Mouse (Mus musculus) liver, embryonic 11.5 days (tissue): ENCODE results near the gene Avpr1b. TPM values are rescaled to one million over a fixed set of nuclear protein-coding genes. Genes with fewer than 3 reads are reported as not detected.

Experiments
- ATAC-seq: fragments of 200-750 bp; cut with Nextera tagmentation; replicated peaks from 2 replicates; pipeline ENCODE4 v1.8.0; 2017; ENCODE audit warnings: moderate number of reproducible peaks, mild to moderate bottlenecking, moderate TSS enrichment, moderate library complexity; ENCODE audit not compliant: low FRiP score
- DNase-seq: peaks from one replicate; pipeline ENCODE4 v3.0.0-alpha.2; 2017; ENCODE audit warnings: low spot score
- H3K27ac ChIP-seq: fragments of 300-500 bp; sonication (generic); 2 replicates; pipeline ENCODE4 v1.5.1; 2014; ENCODE audit warnings: mild to moderate bottlenecking, low read depth, low read length, control low read depth
- H3K27me3 ChIP-seq: fragments of 300-500 bp; sonication (generic); replicated peaks from 2 replicates; pipeline ENCODE4 v1.6.1; 2014; ENCODE audit warnings: low read length, mixed read lengths; ENCODE audit not compliant: control insufficient read depth, insufficient read depth
- H3K36me3 ChIP-seq: fragments of 300-500 bp; sonication (generic); 2 replicates; pipeline ENCODE4 v1.6.1; 2014; ENCODE audit warnings: mild to moderate bottlenecking, low read length, moderate library complexity, mixed read lengths; ENCODE audit not compliant: control insufficient read depth, insufficient read depth
- H3K4me1 ChIP-seq: fragments of 300-500 bp; sonication (generic); replicated peaks from 2 replicates; pipeline ENCODE4 v1.6.1; 2014; ENCODE audit warnings: low read length, mixed read lengths; ENCODE audit not compliant: control insufficient read depth, insufficient read depth
- H3K4me2 ChIP-seq: fragments of 300-500 bp; sonication (generic); 2 replicates; pipeline ENCODE4 v1.6.1; 2014; ENCODE audit warnings: mild to moderate bottlenecking, control low read depth, moderate library complexity
- H3K4me3 ChIP-seq: fragments of 300-500 bp; sonication (generic); 2 replicates; pipeline ENCODE4 v1.5.1; 2014; ENCODE audit warnings: low read depth, low read length, control low read depth
- H3K9ac ChIP-seq: fragments of 300-500 bp; sonication (generic); 2 replicates; pipeline ENCODE4 v1.6.1; 2014; ENCODE audit warnings: low read depth, low read length, control low read depth
- H3K9me3 ChIP-seq: fragments of 300-500 bp; sonication (generic); 2 replicates; pipeline ENCODE4 v1.6.1; 2016; ENCODE audit warnings: low read length, inconsistent platforms, mixed read lengths; ENCODE audit not compliant: control insufficient read depth
- WGBS: fragments of 180-500 bp; shearing (Covaris S2); extraction: QIAGEN DNeasy Blood & Tissue Kit; methylation state at CpG from one replicate; pipeline ENCODE4 v1.1.7; 2014; 5-methylcytosine and 5-hydroxymethylcytosine counted together
- polyA plus RNA-seq: library from polyadenylated mRNA; unstranded; fragments of >200 nt; fragmentation: Nextera tagmentation; extraction: Ambion mirVana; gene quantifications from 2 replicates; pipeline ENCODE4 v1.2.1, GENCODE M21; 2014

Avpr1b gene
- polyA plus RNA-seq, 1 experiment from 2014 or later, result not detected

DNA sequence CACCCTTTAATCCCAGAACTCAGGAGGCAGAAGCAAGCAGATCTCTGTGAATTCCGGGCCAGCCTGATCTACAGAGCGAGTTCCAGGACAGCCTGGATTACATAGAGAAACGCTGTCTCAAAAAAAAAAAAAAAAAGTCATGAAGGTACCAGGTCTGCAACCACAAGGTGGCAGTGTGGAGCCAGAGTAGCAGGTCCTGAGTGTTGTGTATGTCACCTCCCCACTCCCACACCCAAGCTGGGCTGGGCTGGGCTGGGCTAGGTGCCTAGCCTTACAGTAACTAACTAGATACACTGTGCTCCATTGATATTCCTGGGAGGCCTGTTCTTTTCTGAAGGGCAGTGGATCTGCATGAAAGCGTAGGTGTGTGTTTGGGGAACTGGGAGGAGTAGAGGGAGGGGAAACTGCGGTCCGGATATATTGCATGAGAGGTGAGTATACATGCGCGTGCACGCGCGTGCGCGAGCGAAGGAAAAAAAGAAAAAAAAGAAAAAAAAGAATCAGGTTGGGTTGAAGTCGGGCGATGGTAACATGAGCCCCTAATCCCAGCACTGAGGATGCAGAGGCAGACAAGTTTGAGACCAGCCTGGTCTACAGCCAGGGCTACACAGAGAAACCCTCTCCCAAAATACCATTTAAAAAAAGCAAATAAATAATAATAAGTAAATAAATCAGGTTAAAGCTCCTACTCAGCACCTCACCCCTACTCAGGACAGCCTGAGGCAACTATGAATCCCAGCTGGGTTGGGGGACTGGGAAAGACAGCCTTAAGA lies 14.5 kb downstream of the Avpr1b start:
- H3K9ac ChIP-seq, result no peak overlapping the region
- ATAC-seq (peak; percentile 84), DNase-seq (peak; percentile 56)
- no peaks in the 10 kb centered on the region for H3K36me3 ChIP-seq
- peaks cover 5% of the 10 kb centered on the region for H3K4me1 ChIP-seq
- no peaks in the 10 kb centered on the region for H3K27me3 ChIP-seq
- WGBS, result 62% methylated on average over 16 of the region's 16 CpGs
- H3K27ac ChIP-seq, result no peak overlapping the region
- no peak overlapping the region for H3K4me3 ChIP-seq
- peak overlapping the region; percentile 35 for H3K4me2 ChIP-seq
- no peaks in the 10 kb centered on the region for H3K9me3 ChIP-seq

DNA sequence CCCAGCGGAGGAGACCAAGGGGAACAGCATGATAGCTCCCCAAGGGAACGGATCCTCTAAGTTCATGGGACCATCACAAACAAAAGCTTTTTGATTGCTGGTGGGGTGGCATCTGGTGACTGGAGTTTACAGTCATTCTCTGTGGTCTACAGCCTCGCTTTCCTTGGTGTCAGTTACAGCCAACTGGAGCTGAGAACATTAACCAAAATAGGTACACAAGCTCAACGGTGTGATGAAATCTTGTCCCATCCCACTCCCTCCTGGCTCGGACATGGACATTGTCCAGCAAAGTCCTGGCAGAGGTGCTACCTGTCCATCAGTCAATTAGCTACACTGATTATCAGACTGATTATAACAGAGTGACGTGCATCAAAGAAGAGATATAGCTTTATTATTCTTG lies 15.6 kb downstream of the Avpr1b start:
- Histone ChIP-seq H3K4me3 (no peak overlapping the region), H3K27ac (no peak overlapping the region), H3K4me2 (no peak overlapping the region), H3K9me3 (no peaks in the 10 kb centered on the region), H3K36me3 (no peaks in the 10 kb centered on the region), H3K9ac (no peak overlapping the region), H3K4me1 (peaks cover 5% of the 10 kb centered on the region), H3K27me3 (no peaks in the 10 kb centered on the region)
- ATAC-seq (no peak), DNase-seq (no peak)
- WGBS, result 79% methylated on average over 6 of the region's 6 CpGs

GRCm38 (mm10) chr1:131616131-131616530 lies 17.1 kb downstream of the Avpr1b start:
- Histone ChIP-seq H3K27ac (peak overlapping the region; percentile 19; the same call in 1 of the 2 replicates), H3K4me2 (no peak overlapping the region), H3K36me3 (no peaks in the 10 kb centered on the region), H3K9me3 (no peaks in the 10 kb centered on the region), H3K4me1 (peaks cover 5% of the 10 kb centered on the region), H3K4me3 (no peak overlapping the region), H3K9ac (no peak overlapping the region), H3K27me3 (no peaks in the 10 kb centered on the region)
- no peak for DNase-seq
- peak; percentile 13; the same call in 1 of the 2 replicates for ATAC-seq
- 71% methylated on average over 1 of the region's 1 CpGs for WGBS

DNA sequence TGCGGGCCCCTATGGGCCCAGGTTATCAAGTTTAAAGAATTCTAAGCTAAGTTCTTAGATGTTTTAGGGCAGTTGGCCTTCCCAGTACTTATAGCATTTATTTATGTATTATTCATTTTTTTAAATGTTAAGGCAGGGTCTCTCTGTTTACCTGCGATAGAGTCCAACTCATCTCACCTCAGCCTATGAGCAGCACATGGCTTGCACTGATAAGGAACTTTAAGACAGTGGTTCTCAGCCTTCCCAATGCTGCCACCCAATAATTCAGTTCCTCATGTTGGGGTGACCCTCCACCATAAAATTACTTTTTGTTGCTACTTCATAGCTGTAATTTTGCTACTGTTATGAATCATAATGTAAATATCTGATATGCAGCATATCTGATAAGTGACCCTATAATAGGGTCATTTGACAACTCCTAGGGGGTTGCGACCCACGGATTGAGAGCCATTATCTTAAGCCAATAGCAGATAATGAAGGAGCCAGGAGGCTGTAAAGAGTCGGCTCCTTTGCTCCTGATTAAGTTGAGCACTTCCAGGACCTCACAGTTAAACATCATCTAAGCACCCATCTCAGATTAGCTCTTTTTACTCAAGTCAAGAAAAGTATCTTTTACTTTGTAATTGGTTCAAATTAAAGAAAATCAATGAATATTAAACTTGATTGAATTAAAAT lies 17.6 kb downstream of the Avpr1b start:
- H3K4me2 ChIP-seq, result no peak overlapping the region
- no peak overlapping the region for H3K9ac ChIP-seq
- no peaks in the 10 kb centered on the region for H3K9me3 ChIP-seq
- no peak overlapping the region for H3K4me3 ChIP-seq
- H3K27me3 ChIP-seq, result no peaks in the 10 kb centered on the region
- DNase-seq (no peak), ATAC-seq (peak; percentile 73)
- 46% methylated on average over 5 of the region's 5 CpGs for WGBS
- no peaks in the 10 kb centered on the region for H3K36me3 ChIP-seq
- no peak overlapping the region for H3K27ac ChIP-seq
- peaks cover 5% of the 10 kb centered on the region for H3K4me1 ChIP-seq

DNA sequence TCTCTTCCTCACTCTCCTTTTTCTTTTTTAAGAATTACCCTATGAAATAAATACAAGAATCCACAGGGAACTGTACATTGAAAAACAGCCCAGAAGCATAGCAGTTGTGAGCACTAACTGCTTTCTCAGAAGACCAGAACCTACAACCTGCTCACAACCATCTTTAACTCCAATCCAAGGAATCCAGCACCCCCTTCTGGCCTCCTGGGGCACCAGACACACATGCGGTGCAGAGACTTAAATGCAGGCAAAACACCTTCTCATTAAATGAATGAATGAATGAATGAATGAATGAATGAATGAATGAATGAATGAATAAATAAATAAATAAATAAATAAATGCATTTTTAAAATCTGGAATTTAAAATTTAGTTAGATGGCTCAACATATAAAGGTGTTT lies 19.5 kb downstream of the Avpr1b start:
- no peak for ATAC-seq
- DNase-seq, result no peak

GRCm38 (mm10) chr1:131619348-131619747 lies 20.3 kb downstream of the Avpr1b start:
- no peak overlapping the region for H3K4me3 ChIP-seq
- DNase-seq, result no peak
- no peak overlapping the region for H3K4me2 ChIP-seq
- no peak overlapping the region for H3K27ac ChIP-seq
- no peaks in the 10 kb centered on the region for H3K9me3 ChIP-seq
- ATAC-seq, result no peak
- no peaks in the 10 kb centered on the region for H3K27me3 ChIP-seq
- WGBS, result 82% methylated on average over 7 of the region's 7 CpGs
- H3K4me1 ChIP-seq, result peaks cover 5% of the 10 kb centered on the region
- no peak overlapping the region for H3K9ac ChIP-seq
- no peaks in the 10 kb centered on the region for H3K36me3 ChIP-seq

More for the DNA sequence above, 19.5 kb downstream of the Avpr1b start:
- Histone ChIP-seq H3K9ac (no peak overlapping the region), H3K27ac (no peak overlapping the region), H3K27me3 (no peaks in the 10 kb centered on the region), H3K9me3 (no peaks in the 10 kb centered on the region), H3K36me3 (no peaks in the 10 kb centered on the region), H3K4me2 (no peak overlapping the region), H3K4me1 (peaks cover 5% of the 10 kb centered on the region), H3K4me3 (no peak overlapping the region)
- 88% methylated on average over 1 of the region's 1 CpGs for WGBS

DNA sequence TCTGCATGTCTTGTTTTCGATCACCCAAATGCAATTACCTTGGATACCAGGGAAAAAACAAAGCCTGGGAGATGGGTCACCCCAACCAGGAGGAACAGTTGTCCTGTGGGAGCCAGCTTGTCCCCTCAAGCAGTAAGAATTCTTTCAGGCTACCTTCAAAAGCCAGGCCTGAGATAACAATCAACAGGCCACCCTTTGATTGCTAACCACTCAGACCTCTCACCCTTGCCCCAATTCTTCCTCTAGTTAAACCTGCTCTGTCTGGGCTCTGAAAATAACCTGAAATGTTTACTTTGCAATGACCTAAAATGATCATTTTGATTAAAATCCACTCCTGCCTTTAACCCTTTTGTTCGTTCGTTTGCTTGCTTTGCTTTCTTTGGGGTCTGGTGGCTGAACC lies 24.6 kb downstream of the Avpr1b start:
- Histone ChIP-seq H3K9ac (no peak overlapping the region), H3K4me1 (no peaks in the 10 kb centered on the region), H3K4me2 (no peak overlapping the region), H3K36me3 (no peaks in the 10 kb centered on the region), H3K27me3 (no peaks in the 10 kb centered on the region), H3K27ac (no peak overlapping the region), H3K9me3 (no peaks in the 10 kb centered on the region), H3K4me3 (no peak overlapping the region)
- ATAC-seq (no peak), DNase-seq (no peak)
- WGBS, result 75% methylated on average over 3 of the region's 3 CpGs

GRCm38 (mm10) chr1:131624175-131624835 lies 25.3 kb downstream of the Avpr1b start:
- DNase-seq (no peak), ATAC-seq (no peak)
- Histone ChIP-seq H3K4me2 (no peak overlapping the region), H3K4me1 (no peaks in the 10 kb centered on the region), H3K27ac (no peak overlapping the region), H3K4me3 (no peak overlapping the region), H3K9ac (no peak overlapping the region), H3K36me3 (no peaks in the 10 kb centered on the region), H3K27me3 (no peaks in the 10 kb centered on the region), H3K9me3 (no peaks in the 10 kb centered on the region)
- WGBS, result 46% methylated on average over 3 of the region's 3 CpGs
